Mouse (Mus musculus): ENCODE measurements around the gene Erc2. TPM values are rescaled to one million over a fixed set of nuclear protein-coding genes. Genes with fewer than 3 reads are reported as not detected.

Erc2 gene
- polyA plus RNA-seq, 2 experiments from 2014 or later = 0.56 TPM; not detected in 1

DNA sequence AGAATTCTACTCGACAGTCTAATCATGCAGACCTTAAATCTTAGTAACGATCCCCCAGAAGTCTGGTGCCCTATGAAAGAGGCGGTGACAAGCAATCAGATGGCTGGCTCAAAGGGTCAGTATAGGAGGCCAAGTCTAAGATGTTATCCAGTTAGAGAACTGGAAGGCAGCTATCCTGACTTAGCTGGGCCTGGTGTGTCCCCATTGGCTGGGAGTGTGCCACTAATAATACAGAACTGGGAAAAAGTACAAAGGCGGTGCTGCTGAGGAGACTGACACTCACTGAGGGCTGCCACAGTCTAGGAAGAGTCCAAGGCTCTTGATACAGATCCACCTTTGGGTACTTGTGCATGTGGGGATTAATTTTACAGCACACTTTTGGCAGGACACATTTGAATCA is 581.6 kb downstream of the Erc2 start:
- ATAC-seq = no peak

DNA sequence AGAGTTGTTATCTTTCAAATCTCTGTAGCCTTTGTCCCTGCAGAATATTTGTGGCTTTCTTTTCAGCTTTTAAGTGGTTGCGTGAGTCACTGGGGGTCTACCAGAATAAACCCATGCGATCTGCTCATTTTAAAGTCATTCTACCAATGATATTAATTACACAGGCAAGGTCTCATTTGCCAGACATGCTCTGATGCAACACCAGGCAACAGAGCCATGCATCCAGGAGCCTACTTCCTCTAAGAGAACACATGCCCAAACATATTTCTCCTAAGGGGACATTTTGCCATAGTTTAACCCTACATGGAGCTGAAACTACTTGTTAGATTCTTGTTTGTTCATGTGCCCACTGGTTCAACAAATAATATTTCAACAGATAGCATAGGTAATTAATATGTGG is 584.1 kb downstream of the Erc2 start:
- ATAC-seq = no peak

DNA sequence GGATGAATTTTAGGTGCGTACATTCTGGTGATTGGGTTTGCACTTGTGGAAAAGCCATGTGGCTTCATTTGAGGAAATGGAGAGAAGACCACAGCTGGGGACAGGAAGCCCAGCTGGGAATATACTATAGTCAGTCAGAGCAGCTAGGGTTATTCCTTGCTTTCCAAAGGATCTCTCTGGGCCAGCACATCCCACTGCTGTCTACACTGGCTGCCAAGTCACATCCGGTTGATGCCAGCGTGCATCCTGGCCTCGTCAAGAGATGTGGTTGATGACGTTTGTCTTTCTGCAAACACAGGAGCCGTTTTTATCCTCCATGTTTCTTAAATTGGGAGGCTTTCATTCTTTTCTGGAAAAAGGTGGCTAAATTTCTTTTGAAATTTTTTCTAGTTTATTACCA is 603.3 kb downstream of the Erc2 start:
- ATAC-seq = no peak

GRCm38 (mm10) chr14:28230563-28230962 is 608.3 kb downstream of the Erc2 start:
- no peak for ATAC-seq

GRCm38 (mm10) chr14:28231241-28231640 is 609.0 kb downstream of the Erc2 start:
- ATAC-seq = no peak

DNA sequence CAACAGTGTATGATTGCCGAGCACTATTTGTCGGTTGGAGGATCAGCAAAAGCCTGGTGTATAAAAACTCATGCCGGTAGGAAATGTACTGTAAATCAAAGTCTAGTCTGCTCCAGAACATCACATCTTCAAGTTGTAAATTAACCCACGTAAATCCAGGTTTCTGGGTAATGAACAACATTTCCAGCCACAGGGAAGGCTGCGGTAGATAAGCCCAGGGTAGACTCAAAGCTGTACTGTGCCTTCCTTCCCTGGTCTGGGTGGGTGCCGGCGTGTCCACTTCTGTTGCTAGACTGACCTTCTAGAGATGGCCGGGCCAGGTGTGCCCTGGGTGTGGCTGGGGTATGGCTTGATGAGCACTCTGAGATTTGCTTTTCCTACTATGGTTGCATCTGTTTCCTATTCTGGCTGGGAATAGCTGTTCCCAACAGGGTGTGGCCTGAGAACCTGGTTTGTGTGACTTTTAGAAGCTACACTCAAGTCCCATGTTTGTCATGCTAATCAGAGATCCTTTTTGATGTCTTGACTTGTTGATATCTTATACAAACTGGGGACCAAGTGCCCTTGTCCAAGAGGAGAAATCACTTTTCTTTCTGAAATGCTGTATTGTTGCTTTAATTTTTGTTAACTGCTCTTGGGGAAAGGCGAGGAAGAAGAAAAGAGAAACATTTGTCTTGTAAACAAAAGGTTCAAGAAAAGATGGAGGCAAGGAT is 616.3 kb downstream of the Erc2 start:
- ATAC-seq = no peak

GRCm38 (mm10) chr14:28240111-28240510 is 617.9 kb downstream of the Erc2 start:
- ATAC-seq = no peak

GRCm38 (mm10) chr14:28242743-28243142 is 620.5 kb downstream of the Erc2 start:
- ATAC-seq = no peak

DNA sequence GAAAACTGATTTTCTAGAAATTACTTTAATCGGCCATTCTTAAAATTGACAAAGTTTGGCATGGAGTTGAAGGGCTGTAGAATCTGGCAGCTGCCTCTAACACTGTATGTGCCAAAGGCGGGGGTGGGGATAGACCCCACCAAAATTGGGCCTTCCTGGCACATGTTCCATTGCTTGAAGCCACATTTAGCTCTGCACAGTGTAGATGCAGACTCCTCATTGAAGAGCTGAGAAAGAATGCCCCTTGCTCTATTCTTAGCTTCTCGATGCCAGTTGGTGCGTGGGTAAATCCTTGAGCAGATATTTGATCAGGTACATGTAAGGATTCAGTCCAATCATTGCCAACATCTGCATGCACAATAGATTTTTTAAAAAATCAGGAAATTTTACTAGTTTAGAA is 621.2 kb downstream of the Erc2 start:
- ATAC-seq = no peak

DNA sequence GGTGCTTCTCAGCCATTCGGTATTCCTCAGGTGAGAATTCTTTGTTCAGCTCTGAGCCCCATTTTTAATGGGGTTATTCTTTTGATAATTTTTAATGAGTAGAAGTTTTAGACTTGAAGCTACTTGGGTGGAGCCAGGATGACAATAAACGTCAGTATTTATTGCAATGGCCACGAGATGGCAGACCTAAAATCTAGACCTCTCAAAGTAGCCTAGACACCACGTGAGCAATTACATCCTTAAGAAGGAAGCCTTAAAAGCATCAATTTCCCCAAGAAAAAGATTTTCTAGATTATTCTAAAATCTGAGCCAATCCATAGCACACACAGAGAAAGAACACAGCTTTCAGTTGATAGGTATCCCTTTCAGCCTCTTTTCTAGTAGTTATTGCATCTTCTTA is 640.5 kb downstream of the Erc2 start:
- no peak for ATAC-seq

- ATAC-seq = no peak
Observed at GRCm38 (mm10) chr14:28267367-28267766, 645.1 kb downstream of the Erc2 start.

DNA sequence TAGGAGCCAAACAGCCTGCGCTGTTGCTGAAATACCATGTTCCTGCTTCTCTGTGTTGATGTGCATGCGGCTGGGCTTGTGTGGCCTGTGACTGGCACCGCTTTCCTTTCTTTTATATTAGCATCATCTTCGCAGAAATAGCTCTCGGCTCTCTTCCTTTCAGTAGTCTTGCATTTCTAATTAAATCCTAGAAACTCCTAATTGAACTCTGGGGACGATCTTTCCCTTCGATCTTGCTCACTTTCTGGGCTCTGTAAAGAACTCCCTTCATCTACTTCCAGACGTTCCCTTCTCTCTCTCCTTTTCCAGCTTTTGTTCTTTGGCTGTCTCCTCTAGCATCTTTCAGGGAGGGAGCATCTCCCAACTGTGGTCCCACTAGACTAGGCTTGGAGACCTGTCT is 649.6 kb downstream of the Erc2 start:
- no peak for ATAC-seq

DNA sequence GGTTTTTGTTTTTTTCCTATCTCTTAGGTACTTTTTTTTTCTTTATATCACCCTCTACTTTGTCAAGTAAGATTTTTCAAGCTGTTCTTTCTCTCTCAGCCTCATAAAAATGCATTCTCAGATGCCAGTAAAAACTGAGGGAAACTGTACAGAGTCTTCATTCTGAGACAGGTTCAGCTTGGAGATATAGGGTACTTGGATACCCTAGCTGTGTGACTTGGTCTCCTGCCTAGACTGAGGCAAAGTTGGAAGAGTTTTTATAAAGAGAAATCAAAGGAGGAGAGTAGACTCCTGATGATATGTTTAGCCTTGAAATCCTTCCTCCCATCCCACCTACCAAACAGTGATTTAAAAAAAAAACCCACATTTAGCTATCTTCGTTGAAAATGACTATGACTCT is 651.4 kb downstream of the Erc2 start:
- ATAC-seq = no peak

- ATAC-seq = no peak
Observed at GRCm38 (mm10) chr14:28274826-28275225, 652.6 kb downstream of the Erc2 start.

DNA sequence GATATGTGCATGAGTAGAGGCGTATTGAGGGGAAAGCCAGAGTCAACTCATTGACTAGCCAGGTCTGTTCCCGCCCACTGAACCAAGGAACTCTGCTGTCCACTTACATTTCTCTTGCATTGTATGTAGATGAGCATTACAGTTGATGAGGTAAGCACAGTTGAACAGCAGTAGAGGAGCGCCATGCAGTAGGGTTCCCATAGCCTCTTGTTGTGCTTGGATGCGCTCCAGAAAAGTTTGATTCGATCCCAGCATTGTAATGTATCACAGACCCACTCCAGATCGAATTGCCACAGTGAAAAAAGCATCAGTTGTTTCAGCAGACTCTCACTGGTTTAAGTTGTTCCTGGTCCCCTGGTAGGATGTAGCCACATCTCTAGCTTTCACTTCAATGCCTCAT is 656.7 kb downstream of the Erc2 start:
- ATAC-seq = no peak

GRCm38 (mm10) chr14:28280376-28280775 is 658.1 kb downstream of the Erc2 start:
- no peak for ATAC-seq

DNA sequence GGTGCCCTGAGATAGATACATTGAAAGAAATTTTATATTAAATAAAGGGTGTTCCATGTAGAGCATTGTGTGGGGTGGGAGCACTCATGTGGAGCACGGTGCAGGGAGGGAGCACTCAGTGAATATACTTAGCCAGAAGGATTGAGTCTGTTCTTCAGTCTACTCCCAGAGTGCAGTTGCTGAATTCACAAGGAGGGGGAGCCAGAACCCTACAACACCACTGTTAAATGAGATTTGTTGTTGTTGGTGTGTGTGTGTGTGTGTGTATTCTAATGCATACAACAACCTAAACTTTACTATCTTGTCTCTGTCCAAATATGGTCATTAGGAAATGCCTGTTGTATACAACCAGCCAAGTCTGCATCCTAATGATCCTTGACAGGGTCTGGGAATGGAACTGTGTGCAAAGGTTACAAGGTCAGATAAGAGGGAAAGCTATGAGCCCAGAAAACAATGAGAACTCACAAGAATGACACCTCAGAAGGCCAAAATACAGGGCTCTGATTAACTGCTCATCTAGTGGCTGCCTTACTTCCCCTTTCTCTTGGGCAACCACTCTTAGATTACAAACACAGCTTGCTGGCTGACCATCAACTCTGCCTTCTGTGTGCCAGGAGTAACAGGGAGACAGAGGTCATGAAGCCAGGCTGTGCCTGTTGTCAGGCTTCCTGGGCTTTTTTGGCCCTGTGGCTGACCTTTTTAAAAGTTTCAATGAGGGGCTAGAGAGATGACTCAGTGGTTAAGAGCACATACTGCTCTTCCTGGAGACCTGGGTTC is 661.3 kb downstream of the Erc2 start:
- no peak for ATAC-seq

GRCm38 (mm10) chr14:28286511-28286910 is 664.3 kb downstream of the Erc2 start:
- ATAC-seq = no peak

DNA sequence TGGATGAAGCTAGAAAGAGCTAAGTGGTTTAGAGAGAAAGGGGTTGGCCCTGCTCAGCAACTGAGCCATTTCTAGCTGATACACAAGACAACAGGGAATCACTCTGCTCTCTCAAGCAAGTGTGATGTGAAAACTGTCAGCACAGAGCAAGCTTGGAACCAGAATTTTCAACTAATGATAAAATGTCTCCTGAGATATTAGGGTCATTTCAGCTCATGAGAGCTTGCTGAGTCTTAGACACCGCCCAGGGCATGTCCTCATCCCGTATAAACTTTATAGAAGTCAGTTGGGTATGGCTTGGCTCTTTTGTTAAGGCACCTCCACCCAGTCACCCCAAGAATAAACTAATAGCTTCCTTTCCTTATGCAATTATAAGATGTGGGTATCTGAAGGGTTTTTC is 666.0 kb downstream of the Erc2 start:
- no peak for ATAC-seq

DNA sequence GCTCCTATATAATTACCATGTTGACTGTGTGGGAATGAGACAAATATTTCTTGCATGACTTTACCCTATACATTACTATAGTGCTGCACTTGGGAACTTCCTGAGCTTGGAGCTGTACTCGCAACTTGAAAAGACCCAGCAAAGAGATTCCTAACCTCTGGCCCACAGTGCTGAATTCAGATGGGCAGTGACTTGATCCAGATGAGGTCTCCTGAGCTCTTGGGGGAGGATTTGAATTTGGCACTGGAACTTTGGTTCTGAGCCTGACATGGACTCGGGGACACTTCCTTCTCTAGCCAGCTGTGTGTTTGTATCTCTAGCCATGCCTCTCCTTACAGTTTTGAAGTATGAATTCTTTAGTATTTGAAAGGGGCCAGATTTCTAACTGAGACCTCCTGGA is 666.7 kb downstream of the Erc2 start:
- ATAC-seq = no peak

GRCm38 (mm10) chr14:28293921-28294320 is 671.7 kb downstream of the Erc2 start:
- ATAC-seq = no peak

DNA sequence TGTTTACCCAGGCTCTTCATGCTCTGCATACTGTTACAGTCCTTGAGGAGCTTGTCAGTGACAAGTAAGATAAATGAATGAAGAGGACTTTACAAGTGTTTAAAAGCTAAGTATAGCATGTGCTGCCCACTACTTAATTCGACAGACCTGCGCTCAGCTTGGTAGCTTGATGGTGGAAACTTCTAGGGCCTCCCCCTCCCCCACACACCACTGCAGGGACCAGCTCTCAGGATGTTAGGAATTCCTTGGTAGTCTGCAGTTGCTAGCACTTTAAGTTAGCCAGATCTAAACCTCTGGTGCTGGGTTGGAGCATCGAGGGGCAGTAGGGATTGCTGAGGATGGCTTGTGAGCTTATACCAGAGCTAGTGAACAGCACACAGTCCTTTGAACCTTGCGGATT is 672.9 kb downstream of the Erc2 start:
- ATAC-seq = no peak

DNA sequence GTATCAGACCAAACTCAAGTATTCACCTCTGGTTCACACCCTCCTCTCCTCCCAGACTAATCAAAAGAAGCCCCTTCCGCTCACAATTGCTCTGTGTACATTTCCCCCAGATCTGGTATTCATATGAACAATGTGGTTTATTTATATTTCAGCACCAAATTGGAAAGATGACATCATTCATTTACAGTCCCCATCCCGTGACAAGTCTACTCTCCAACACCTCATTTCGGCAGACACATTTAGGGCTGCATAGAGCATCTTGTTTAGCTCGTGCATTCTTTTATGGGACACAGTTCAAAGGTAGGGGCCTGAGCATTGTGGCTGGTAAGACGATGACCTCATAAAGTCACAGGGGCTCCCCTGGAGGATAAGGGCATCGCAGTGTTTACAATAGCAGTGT is 677.9 kb downstream of the Erc2 start:
- ATAC-seq = no peak

GRCm38 (mm10) chr14:28301251-28301650 is 679.0 kb downstream of the Erc2 start:
- ATAC-seq = no peak
